Mouse (Mus musculus): Measurements from ENCODE around the gene Amz1. TPM values are rescaled to one million over a fixed set of nuclear protein-coding genes. Genes with fewer than 3 reads are reported as not detected.

The Amz1 gene
- polyA plus RNA-seq, 1 experiment, result 13.7 TPM

GRCm38 (mm10) chr5:140800288-140800923 is 76.5 kb downstream of the Amz1 start:
- Histone ChIP-seq H3K4me1 (replicated peaks; ENCODE audit: control insufficient read depth, insufficient read depth, low read length) (peaks cover 16% of the 10 kb centered on the region), H3K4me3 (ENCODE audit: control insufficient read depth, insufficient read depth, low read length) (no peak overlapping the region), H3K36me3 (ENCODE audit: control insufficient read depth, insufficient read depth, low read length) (no peaks in the 10 kb centered on the region), H3K27ac (ENCODE audit: control insufficient read depth, insufficient read depth, low read length) (no peak overlapping the region), H3K27me3 (ENCODE audit: control insufficient read depth, insufficient read depth, low read length) (no peaks in the 10 kb centered on the region)
- WGBS, result 89% methylated on average over 6 of the region's 6 CpGs
- no peak for DNase-seq
- TF ChIP-seq CTCF (IDR thresholded peaks at IDR 0.05; ENCODE audit: borderline replicate concordance, control insufficient read depth, extremely low read depth, insufficient read depth, low read length, poor library complexity) (no peak), POLR2A (IDR thresholded peaks at IDR 0.05; ENCODE audit: control insufficient read depth, extremely low read depth, insufficient read depth, low read length, poor library complexity) (no peak)

DNA sequence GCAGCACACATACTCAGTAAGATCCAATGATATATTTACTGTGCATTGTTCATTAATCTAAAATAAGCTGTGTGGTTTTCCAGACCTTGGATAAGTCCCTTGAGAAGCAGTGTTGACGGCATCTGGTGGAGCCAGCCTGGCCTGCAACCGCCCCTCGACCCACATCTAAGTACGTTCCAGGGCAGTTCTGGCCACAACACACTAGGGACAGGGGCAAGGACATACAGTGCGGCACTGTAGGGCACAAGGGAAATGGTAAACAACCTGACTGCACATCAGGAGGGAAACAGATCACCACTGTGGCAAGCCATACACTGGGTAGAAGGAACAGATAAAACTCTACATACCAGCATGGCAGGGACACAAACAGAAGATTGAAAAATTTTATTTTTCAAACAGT is 77.9 kb downstream of the Amz1 start:
- 67% methylated on average over 5 of the region's 5 CpGs for WGBS

DNA sequence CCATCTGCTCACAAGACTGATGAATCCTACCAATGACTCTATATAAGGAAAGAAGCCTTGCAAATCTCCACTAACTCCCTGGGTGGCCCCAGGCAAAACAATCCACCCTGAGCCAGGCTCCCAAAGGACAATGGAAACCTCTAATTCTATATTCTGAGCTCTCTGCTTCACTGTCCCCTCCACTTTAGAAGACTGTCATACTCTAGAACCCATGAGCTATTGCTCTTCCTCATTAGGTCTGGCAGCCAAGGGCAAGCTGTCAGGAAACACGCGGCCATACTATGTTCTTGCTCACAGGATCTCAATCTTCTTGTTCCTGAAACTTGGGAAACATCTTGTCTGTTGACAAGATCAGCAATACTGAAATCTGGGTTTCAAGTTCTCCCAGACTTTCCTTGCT is 82.3 kb downstream of the Amz1 start:
- Histone ChIP-seq H3K4me1 (replicated peaks; ENCODE audit: control insufficient read depth, insufficient read depth, low read length) (no peaks in the 10 kb centered on the region), H3K4me3 (ENCODE audit: control insufficient read depth, insufficient read depth, low read length) (no peak overlapping the region), H3K27me3 (ENCODE audit: control insufficient read depth, insufficient read depth, low read length) (no peaks in the 10 kb centered on the region), H3K27ac (ENCODE audit: control insufficient read depth, insufficient read depth, low read length) (no peak overlapping the region), H3K36me3 (ENCODE audit: control insufficient read depth, insufficient read depth, low read length) (no peaks in the 10 kb centered on the region)
- TF ChIP-seq CTCF (IDR thresholded peaks at IDR 0.05; ENCODE audit: borderline replicate concordance, control insufficient read depth, extremely low read depth, insufficient read depth, low read length, poor library complexity) (no peak), POLR2A (IDR thresholded peaks at IDR 0.05; ENCODE audit: control insufficient read depth, extremely low read depth, insufficient read depth, low read length, poor library complexity) (no peak)
- no peak for DNase-seq
- 85% methylated on average over 2 of the region's 2 CpGs for WGBS

More for the DNA sequence above, 77.9 kb downstream of the Amz1 start:
- Histone ChIP-seq H3K36me3 (ENCODE audit: control insufficient read depth, insufficient read depth, low read length) (no peaks in the 10 kb centered on the region), H3K27me3 (ENCODE audit: control insufficient read depth, insufficient read depth, low read length) (no peaks in the 10 kb centered on the region), H3K4me3 (ENCODE audit: control insufficient read depth, insufficient read depth, low read length) (no peak overlapping the region), H3K27ac (ENCODE audit: control insufficient read depth, insufficient read depth, low read length) (no peak overlapping the region), H3K4me1 (replicated peaks; ENCODE audit: control insufficient read depth, insufficient read depth, low read length) (peaks cover 16% of the 10 kb centered on the region)
- TF ChIP-seq POLR2A (IDR thresholded peaks at IDR 0.05; ENCODE audit: control insufficient read depth, extremely low read depth, insufficient read depth, low read length, poor library complexity) (no peak), CTCF (IDR thresholded peaks at IDR 0.05; ENCODE audit: borderline replicate concordance, control insufficient read depth, extremely low read depth, insufficient read depth, low read length, poor library complexity) (no peak)
- DNase-seq, result no peak

DNA sequence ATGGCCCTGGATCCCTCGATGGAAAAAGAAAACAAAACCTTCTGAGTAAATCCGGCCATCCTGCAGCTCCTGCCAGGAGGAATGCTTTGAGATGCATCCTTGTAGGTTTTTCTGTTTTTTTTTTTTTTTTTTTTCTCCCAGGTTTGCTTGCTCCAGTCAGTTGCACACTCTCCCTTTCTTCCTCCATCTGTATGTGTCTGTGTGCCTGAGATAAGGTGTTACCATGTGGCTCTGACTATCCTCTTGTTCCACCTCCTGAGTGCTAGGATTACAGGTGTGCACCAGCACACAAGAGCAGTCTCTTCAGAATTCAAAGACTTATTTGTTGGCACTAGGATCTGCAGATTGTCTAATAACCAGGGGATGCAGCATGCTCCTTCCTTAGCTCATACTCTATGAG is 83.0 kb downstream of the Amz1 start:
- no peak for DNase-seq
- H3K4me3 ChIP-seq (ENCODE audit: control insufficient read depth, insufficient read depth, low read length), result no peak overlapping the region
- no peaks in the 10 kb centered on the region for H3K27me3 ChIP-seq (ENCODE audit: control insufficient read depth, insufficient read depth, low read length)
- H3K27ac ChIP-seq (ENCODE audit: control insufficient read depth, insufficient read depth, low read length), result no peak overlapping the region
- peaks cover 3% of the 10 kb centered on the region for H3K4me1 ChIP-seq (replicated peaks; ENCODE audit: control insufficient read depth, insufficient read depth, low read length)
- 88% methylated on average over 2 of the region's 2 CpGs for WGBS
- no peaks in the 10 kb centered on the region for H3K36me3 ChIP-seq (ENCODE audit: control insufficient read depth, insufficient read depth, low read length)
- TF ChIP-seq CTCF (IDR thresholded peaks at IDR 0.05; ENCODE audit: borderline replicate concordance, control insufficient read depth, extremely low read depth, insufficient read depth, low read length, poor library complexity) (no peak), POLR2A (IDR thresholded peaks at IDR 0.05; ENCODE audit: control insufficient read depth, extremely low read depth, insufficient read depth, low read length, poor library complexity) (no peak)

Other genes with a start within 250 kb of the Amz1 start
- gene Chst12, start 218.6 kb upstream of the Amz1 start, polyA plus RNA-seq (2012; rRNA removed), result 24.0 and 28.7 TPM in 2 replicates
- gene Grifin, start 159.1 kb upstream of the Amz1 start, polyA plus RNA-seq (2012; rRNA removed), result 2.7 TPM in 2 replicates
- 141 and 171 TPM in 2 replicates for gene Lfng, start 116.8 kb upstream of the Amz1 start, polyA plus RNA-seq (2012; rRNA removed)
- 139 and 177 TPM in 2 replicates for gene Ttyh3, start 75.1 kb upstream of the Amz1 start, polyA plus RNA-seq (2012; rRNA removed)
- gene Iqce, start 21.7 kb upstream of the Amz1 start, polyA plus RNA-seq (2012; rRNA removed), result 30.0 and 31.5 TPM in 2 replicates
- gene Brat1, start 19.1 kb upstream of the Amz1 start, polyA plus RNA-seq (2012; rRNA removed), result 65.1 and 69.1 TPM in 2 replicates
- 68.1 and 69.0 TPM in 2 replicates for gene Gna12, start 106.3 kb downstream of the Amz1 start, polyA plus RNA-seq (2012; rRNA removed)